Mouse (Mus musculus) heart, postnatal 0 days (tissue): Measurements from ENCODE around the gene Mta2.

Experiments used
- CTCF ChIP-seq: IDR thresholded peaks from 2 replicates; pipeline ENCODE4 v1.5.1; 2016; ENCODE audit warnings: antibody characterized with exemption, control low read depth, low read depth
- EP300 ChIP-seq: IDR thresholded peaks from 2 replicates; pipeline ENCODE4 v1.6.1; 2016; ENCODE audit warnings: antibody characterized with exemption, low read depth

DNA sequence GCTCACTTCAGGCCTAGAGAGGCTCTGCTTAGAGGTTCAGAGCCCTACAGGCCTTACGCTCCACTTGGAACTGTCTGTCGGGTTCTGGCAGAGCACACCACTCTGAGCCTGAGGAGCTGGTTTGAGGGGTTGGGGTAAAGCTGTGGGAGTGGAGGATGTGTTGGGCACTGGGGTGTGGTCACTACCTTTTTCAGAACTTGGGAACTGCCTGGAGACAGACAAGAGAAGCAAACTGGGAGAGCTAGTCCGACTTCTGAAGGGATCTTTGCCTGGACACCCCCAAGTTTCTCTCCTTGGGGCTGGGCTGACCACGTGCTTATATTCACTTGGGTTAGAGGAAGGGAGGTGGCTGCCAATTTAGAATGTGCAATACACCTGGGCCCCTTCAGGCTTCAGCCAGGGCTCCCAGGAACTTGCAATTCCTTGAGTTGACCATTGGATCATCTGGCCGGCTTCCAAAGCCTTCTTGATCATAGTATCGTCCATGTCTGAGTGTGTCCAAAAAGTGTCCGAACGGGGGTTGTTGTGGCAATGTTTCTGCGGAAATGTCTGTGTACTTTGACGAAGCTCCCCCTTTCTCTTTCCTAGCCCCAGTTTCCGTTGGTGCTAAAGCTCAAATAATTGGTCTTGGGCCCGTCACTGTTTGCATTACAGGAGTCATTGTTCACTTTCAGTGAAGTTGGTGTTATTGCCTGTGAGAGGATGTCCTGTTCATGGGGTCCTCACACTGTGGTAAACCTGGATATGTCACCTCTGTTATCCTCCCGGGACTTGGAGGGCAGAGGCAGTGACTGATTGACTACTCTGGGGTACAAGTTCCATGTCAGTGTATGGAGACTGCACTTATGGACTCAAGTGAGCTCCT is 50.4 kb downstream of the Mta2 start:
- no peak for TF ChIP-seq CTCF
- no peak for TF ChIP-seq EP300
